8 mouse cellular contexts compared by ENCODE assay signal in genomic region chr19:4162646-4163542, GRCm38 (mm10). TPM values are rescaled to one million over a fixed set of nuclear protein-coding genes. Genes with fewer than 3 reads are reported as not detected.
A peak's percentile ranks its signal among the peaks of the same experiment; 100 is the strongest.
DNase-seq lines count a peak whose midpoint lies in the region; ATAC-seq and TF ChIP-seq lines count a peak whose summit lies in the region.

Rps6kb2 (minus strand) TSS chr19:4163354.

- DNase-seq in ES-CJ7 (ENCODE audit: low read depth, low spot score): peak; percentile 97
- DNase-seq in cerebellum, adult 11 months: peak; percentile 94
- peak; percentile 93 for DNase-seq in heart, postnatal 25 days (ENCODE audit: low spot score)
- peak; percentile 96 to 99 for DNase-seq in layer of hippocampus, adult 18-20 months (ENCODE audit: low spot score in 2 of 2)
- DNase-seq in lung, adult 2 months: peak; percentile 97
- DNase-seq in thymus, adult 18-20 months: peak; percentile 88 to 91

- H3K4me1 ChIP-seq in forebrain, embryonic 15.5 days: peaks cover 14% of the 10 kb centered on the region
- H3K4me1 ChIP-seq in lung, adult 2 months (ENCODE audit: control insufficient read depth, insufficient read depth, low read length): peaks cover 4% of the 10 kb centered on the region; the same call in 1 of the 2 replicates

- peak; percentile 93 for ATAC-seq in forebrain, embryonic 15.5 days (replicated peaks)
- ATAC-seq in neutrophil, adult 5-6 weeks (ENCODE audit: extremely low read depth, insufficient number of reproducible peaks, low FRiP score, poor library complexity, severe bottlenecking): peak; percentile 87

- H3K4me3 ChIP-seq in forebrain, embryonic 15.5 days: peak within 1 kb of the TSS; percentile 75
- H3K4me3 ChIP-seq in lung, adult 2 months (replicated peaks; ENCODE audit: extremely low read depth, low read depth, low read length): peak within 1 kb of the TSS; percentile 92

- H3K9ac ChIP-seq in forebrain, embryonic 15.5 days (replicated peaks): peak within 1 kb of the TSS; percentile 72

- peaks cover 32% of the 10 kb centered on the region for H3K36me3 ChIP-seq in forebrain, embryonic 15.5 days

- no peak for TF ChIP-seq CTCF in lung, adult 2 months (IDR thresholded peaks at IDR 0.05; ENCODE audit: insufficient read depth, low read length)

- peak within 1 kb of the TSS; percentile 81 for H3K27ac ChIP-seq in forebrain, embryonic 15.5 days (replicated peaks)

- intact Hi-C loops in heart, postnatal 25 days (cut with DNase I): loop anchor here (2.0 kb wide), 1 partner anchor 36 kb away; no protein-coding TSS in a partner anchor

- no peaks in the 10 kb centered on the region for H3K27me3 ChIP-seq in forebrain, embryonic 15.5 days

- WGBS in forebrain, embryonic 15.5 days: 7% methylated on average over 42 of the region's 42 CpGs
- WGBS in lung, adult 2 months: 7% methylated on average over 42 of the region's 42 CpGs

- H3K4me2 ChIP-seq in forebrain, embryonic 15.5 days (replicated peaks): peak within 1 kb of the TSS; percentile 92

- TF ChIP-seq POLR2A in lung, adult 2 months (IDR thresholded peaks at IDR 0.05; ENCODE audit: borderline replicate concordance, extremely low read depth, low read depth, low read length): peak; percentile 60; the same call in 1 of the 2 replicates

- H3K9me3 ChIP-seq in forebrain, embryonic 15.5 days: no peaks in the 10 kb centered on the region

RNA-seq across cellular contexts. Expression of gene Rps6kb2, which starts in this region (rescaled TPM):
- polyA plus RNA-seq in forebrain, embryonic 15.5 days (2015; fragmentation: Nextera tagmentation; extraction: Ambion mirVana): 54.1 and 54.6 TPM in 2 replicates
- 10 to 100 TPM; 16.5 to 16.8 TPM for total RNA-seq in heart, postnatal 25 days (2021)
- total RNA-seq in layer of hippocampus, adult 18-20 months (2021): 10 to 100 TPM; 32.7 to 38.3 TPM
- 35.2 and 51.2 TPM in 2 replicates for polyA plus RNA-seq in lung, adult 2 months (2012; rRNA removed)
- total RNA-seq in neutrophil, adult 5-6 weeks (2017): 34.0 and 45.2 TPM in 2 replicates

Comparison
In these comparisons a context has a peak if more than half of its experiments do, and no peak if none do; other contexts are left out.
1. Peak in every context shown above with its lines: DNase-seq, ATAC-seq, H3K4me3 ChIP-seq and H3K27ac ChIP-seq.